8 mouse cellular contexts compared by ENCODE assay signal in the genomic region with DNA sequence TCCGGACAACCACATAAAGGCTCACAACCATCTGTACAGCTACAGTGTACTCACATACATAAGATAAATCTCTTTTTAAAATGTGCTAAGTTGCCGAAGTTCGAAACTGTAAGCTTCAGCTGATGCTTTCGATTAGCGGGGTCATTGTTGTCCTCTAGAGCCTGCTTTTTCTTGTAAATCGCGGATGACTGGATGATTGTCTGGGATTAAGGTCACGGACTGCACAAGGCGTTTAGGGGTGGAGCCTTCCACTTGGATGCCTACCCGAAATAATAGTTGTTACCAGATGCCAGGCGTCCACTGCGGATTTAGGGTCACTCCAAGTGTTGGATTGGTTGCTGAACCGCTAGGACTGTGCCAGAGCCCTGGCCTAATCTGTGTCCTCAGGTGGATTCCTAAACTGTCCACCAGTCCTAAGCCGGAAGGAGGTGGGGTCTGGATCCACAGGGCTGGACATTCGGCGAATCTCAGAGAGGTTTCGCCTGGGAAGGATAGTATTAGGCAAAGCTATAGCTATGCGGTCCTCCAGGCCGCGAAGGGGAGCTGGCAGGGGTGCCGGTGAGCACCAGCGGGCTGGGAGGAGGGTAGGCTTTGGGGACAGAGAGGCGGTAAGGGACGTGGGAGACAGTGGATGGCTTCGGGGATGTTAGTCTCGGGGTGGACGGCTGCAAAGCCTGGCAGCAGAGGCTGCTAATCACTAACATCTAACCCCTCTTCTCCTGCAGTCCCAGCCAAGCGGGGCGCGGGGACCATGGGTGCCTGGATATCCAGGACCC. TPM values are rescaled to one million over a fixed set of nuclear protein-coding genes. Genes with fewer than 3 reads are reported as not detected.
DNase-seq lines count a peak whose midpoint lies in the region; ATAC-seq and TF ChIP-seq lines count a peak whose summit lies in the region.

Gene Fbxo27, plus strand, starts transcription at position 305 of the 776 bp plus-strand sequence.

- peaks cover 18% of the 10 kb centered on the region for H3K4me1 ChIP-seq in lung, embryonic 15.5 days
- H3K4me1 ChIP-seq in forebrain, postnatal 0 days (ENCODE audit: insufficient read depth), result no peaks in the 10 kb centered on the region
- H3K4me1 ChIP-seq in midbrain, embryonic 11.5 days (ENCODE audit: control insufficient read depth, insufficient read depth, low read length), result peaks cover 11% of the 10 kb centered on the region

- TF ChIP-seq CTCF in forebrain, postnatal 0 days (IDR thresholded peaks at IDR 0.05; ENCODE audit: low read depth), result no peak

- H3K27ac ChIP-seq in lung, embryonic 15.5 days, result no peak within 1 kb of the TSS
- H3K27ac ChIP-seq in forebrain, postnatal 0 days (ENCODE audit: low read depth, low read length), result peak within 1 kb of the TSS; percentile 57; the same call in 1 of the 2 replicates
- no peak within 1 kb of the TSS for H3K27ac ChIP-seq in midbrain, embryonic 11.5 days (ENCODE audit: low read depth, low read length)

- peak within 1 kb of the TSS; percentile 94 for H3K4me2 ChIP-seq in lung, embryonic 15.5 days
- H3K4me2 ChIP-seq in forebrain, postnatal 0 days (ENCODE audit: low read depth), result peak within 1 kb of the TSS; percentile 83
- peak within 1 kb of the TSS; percentile 87 for H3K4me2 ChIP-seq in midbrain, embryonic 11.5 days

- no peaks in the 10 kb centered on the region for H3K9me3 ChIP-seq in lung, embryonic 15.5 days
- H3K9me3 ChIP-seq in forebrain, postnatal 0 days (ENCODE audit: low read length), result no peaks in the 10 kb centered on the region
- H3K9me3 ChIP-seq in midbrain, embryonic 11.5 days (ENCODE audit: control insufficient read depth, low read length), result no peaks in the 10 kb centered on the region

- H3K9ac ChIP-seq in lung, embryonic 15.5 days, result peak within 1 kb of the TSS; percentile 37
- peak within 1 kb of the TSS; percentile 68 for H3K9ac ChIP-seq in forebrain, postnatal 0 days
- peak within 1 kb of the TSS; percentile 56 for H3K9ac ChIP-seq in midbrain, embryonic 11.5 days (ENCODE audit: low read length)

- peaks cover 9% of the 10 kb centered on the region; the same call in 1 of the 2 replicates for H3K27me3 ChIP-seq in lung, embryonic 15.5 days
- H3K27me3 ChIP-seq in forebrain, postnatal 0 days (ENCODE audit: insufficient read depth, low read length), result no peaks in the 10 kb centered on the region
- peaks cover 13% of the 10 kb centered on the region for H3K27me3 ChIP-seq in midbrain, embryonic 11.5 days (ENCODE audit: control insufficient read depth, insufficient read depth, low read length)

- peak; percentile 36 for ATAC-seq in lung, embryonic 15.5 days (ENCODE audit: borderline replicate concordance, extremely low read depth, low FRiP score, low TSS enrichment)
- peak; percentile 85 for ATAC-seq in forebrain, postnatal 0 days
- ATAC-seq in midbrain, embryonic 11.5 days (ENCODE audit: low FRiP score), result peak; percentile 60

- 37% methylated on average over 30 of the region's 30 CpGs for WGBS in lung, embryonic 15.5 days
- WGBS in forebrain, postnatal 0 days, result 16% methylated on average over 30 of the region's 30 CpGs
- 22% methylated on average over 30 of the region's 30 CpGs for WGBS in midbrain, embryonic 11.5 days

- H3K4me3 ChIP-seq in lung, embryonic 15.5 days, result peak within 1 kb of the TSS; percentile 60
- peak within 1 kb of the TSS; percentile 62 for H3K4me3 ChIP-seq in forebrain, postnatal 0 days (ENCODE audit: low read depth, low read length)
- peak within 1 kb of the TSS; percentile 45 for H3K4me3 ChIP-seq in midbrain, embryonic 11.5 days (ENCODE audit: low read depth, low read length)

- no peak for DNase-seq in lung, postnatal 36 days
- peak; percentile 80 for DNase-seq in cerebellum, adult 9-10 months
- peak; percentile 55 for DNase-seq in forebrain, postnatal 0 days
- peak in 1 of 2 experiments; percentile 48 for DNase-seq in layer of hippocampus, postnatal 10 days (ENCODE audit: low spot score in 2 of 2)
- peak; percentile 85 for DNase-seq in midbrain, embryonic 11.5 days (ENCODE audit: low spot score, missing footprints)
- DNase-seq in telencephalon, adult 2 months (ENCODE audit: low read depth, low spot score), result peak; percentile 23
- DNase-seq in urinary bladder, postnatal 25 days (ENCODE audit: low spot score), result no peak

- H3K36me3 ChIP-seq in lung, embryonic 15.5 days, result no peaks in the 10 kb centered on the region
- H3K36me3 ChIP-seq in forebrain, postnatal 0 days (ENCODE audit: insufficient read depth), result no peaks in the 10 kb centered on the region
- no peaks in the 10 kb centered on the region for H3K36me3 ChIP-seq in midbrain, embryonic 11.5 days (ENCODE audit: control insufficient read depth, insufficient read depth, low read length)

RNA-seq across cellular contexts. Expression of gene Fbxo27, which starts in this region (rescaled TPM):
- polyA plus RNA-seq in lung, embryonic 15.5 days (2015; fragmentation: Nextera tagmentation; extraction: Ambion mirVana), result 6.3 and 6.5 TPM in 2 replicates
- total RNA-seq in forebrain, postnatal 0 days (2014; rRNA removed), result 7.4 and 8.2 TPM in 2 replicates
- 9.0 and 10.0 TPM in 2 replicates for polyA plus RNA-seq in forebrain, postnatal 0 days (2015; fragmentation: Nextera tagmentation; extraction: Ambion mirVana)
- 10 to 100 TPM; 16.2 to 19.8 TPM for total RNA-seq in layer of hippocampus, postnatal 10 days (2021)
- polyA plus RNA-seq in midbrain, embryonic 11.5 days (2014; fragmentation: Nextera tagmentation; extraction: Ambion mirVana), result 3.8 TPM in 2 replicates

Comparison
In these comparisons a context has a peak if more than half of its experiments do, and no peak if none do; other contexts are left out.
1. DNase-seq: peak in cerebellum, adult 9-10 months (single experiment), forebrain, postnatal 0 days (single experiment), midbrain, embryonic 11.5 days (single experiment) and telencephalon, adult 2 months (single experiment); none in lung, postnatal 36 days (single experiment) and urinary bladder, postnatal 25 days (single experiment).
2. Peak in every context shown above with its lines, with median percentiles within 50 percentile points of each other: ATAC-seq, H3K4me2 ChIP-seq, H3K4me3 ChIP-seq and H3K9ac ChIP-seq.